Mouse (Mus musculus): ENCODE measurements around the gene Defb23. TPM values are rescaled to one million over a fixed set of nuclear protein-coding genes. Genes with fewer than 3 reads are reported as not detected.

Gene Defb23
- polyA plus RNA-seq, 1 experiment from 2014 or later, result not detected

GRCm38 (mm10) chr2:152427493-152427892, 36.9 kb downstream of the Defb23 start:
- H3K9ac ChIP-seq (replicated peaks; ENCODE audit: low read length), result 0 out of 2 replicates have a peak overlapping the region, but pooled peaks have one; percentile 16
- H3K9me3 ChIP-seq (ENCODE audit: control insufficient read depth, low read length), result no peaks in the 10 kb centered on the region
- no peak overlapping the region for H3K27ac ChIP-seq (replicated peaks; ENCODE audit: low read depth, low read length)
- no peaks in the 10 kb centered on the region for H3K36me3 ChIP-seq (ENCODE audit: control insufficient read depth, insufficient read depth, low read length)
- peak overlapping the region; percentile 35 for H3K4me2 ChIP-seq (ENCODE audit: low read length)
- peak overlapping the region; percentile 8; the same call in 1 of the 2 replicates for H3K4me3 ChIP-seq (replicated peaks; ENCODE audit: low read depth, low read length)
- peak; percentile 70 for DNase-seq
- WGBS, result 2% methylated on average over 12 of the region's 12 CpGs
- no peak for ATAC-seq (ENCODE audit: low FRiP score, low TSS enrichment)
- H3K27me3 ChIP-seq (ENCODE audit: control insufficient read depth, insufficient read depth, low read length), result no peaks in the 10 kb centered on the region
- H3K4me1 ChIP-seq (ENCODE audit: control insufficient read depth, insufficient read depth, low read length), result 0 out of 2 replicates have a peak, but pooled peaks cover 7% of the 10 kb centered on the region

DNA sequence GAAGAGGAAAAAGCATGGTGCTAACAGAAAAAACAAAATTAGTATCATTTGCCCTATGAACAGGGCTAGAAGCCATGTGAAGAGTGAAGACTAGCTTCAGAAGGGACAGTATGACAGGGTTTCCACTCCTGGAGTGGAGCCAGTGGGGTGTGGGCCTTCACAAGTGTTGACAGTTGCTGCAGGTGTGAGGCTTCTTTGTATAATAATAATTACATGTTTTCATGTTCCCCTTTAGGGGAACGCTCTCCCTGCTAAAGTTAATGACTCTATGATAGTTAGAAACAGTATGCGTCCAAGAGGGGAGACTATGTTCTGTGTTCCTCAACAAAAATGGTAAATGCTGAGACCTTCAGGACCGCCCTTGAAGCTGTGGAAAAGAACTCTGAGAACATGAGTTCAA, 48.6 kb downstream of the Defb23 start:
- Histone ChIP-seq H3K36me3 (ENCODE audit: control insufficient read depth, insufficient read depth, low read length) (no peaks in the 10 kb centered on the region), H3K9ac (replicated peaks; ENCODE audit: low read length) (no peak overlapping the region), H3K4me2 (ENCODE audit: low read length) (peak overlapping the region; percentile 79), H3K4me3 (replicated peaks; ENCODE audit: low read depth, low read length) (peak overlapping the region; percentile 88; the same call in 1 of the 2 replicates), H3K27ac (replicated peaks; ENCODE audit: low read depth, low read length) (peak overlapping the region; percentile 96; the same call in 1 of the 2 replicates), H3K9me3 (ENCODE audit: control insufficient read depth, low read length) (0 out of 2 replicates have a peak, but pooled peaks cover 5% of the 10 kb centered on the region), H3K4me1 (ENCODE audit: control insufficient read depth, insufficient read depth, low read length) (peaks cover 27% of the 10 kb centered on the region), H3K27me3 (ENCODE audit: control insufficient read depth, insufficient read depth, low read length) (no peaks in the 10 kb centered on the region)
- DNase-seq (no peak), ATAC-seq (ENCODE audit: low FRiP score, low TSS enrichment) (no peak)
- WGBS, result 98% methylated on average over 3 of the region's 3 CpGs

DNA sequence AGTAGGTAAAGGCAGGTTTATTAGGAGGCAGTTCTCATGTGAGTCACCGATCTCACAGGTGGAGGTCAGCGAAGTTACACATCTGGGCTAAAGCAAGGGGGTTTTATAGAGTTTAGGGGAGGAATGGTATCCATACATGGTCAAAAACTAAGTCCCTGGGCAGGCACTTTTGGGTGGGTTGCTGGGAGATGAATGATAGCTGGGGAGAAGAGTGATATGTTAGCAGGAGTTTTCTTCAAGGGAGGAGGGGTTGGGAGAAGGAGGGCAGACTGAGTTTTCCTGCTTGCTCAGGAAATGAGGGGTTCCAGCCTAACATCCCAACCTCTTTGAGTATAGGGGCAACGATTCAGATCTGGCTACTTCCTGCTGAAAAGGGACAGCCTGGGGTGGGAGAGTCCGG, 49.1 kb downstream of the Defb23 start, which contains the start of gene 6820408C15Rik:
Gene 6820408C15Rik, plus strand, starts transcription at position 301 of the 400 bp plus-strand sequence.
- Histone ChIP-seq H3K9me3 (ENCODE audit: control insufficient read depth, low read length) (0 out of 2 replicates have a peak, but pooled peaks cover 5% of the 10 kb centered on the region), H3K9ac (replicated peaks; ENCODE audit: low read length) (peak within 1 kb of the TSS; percentile 98), H3K27ac (replicated peaks; ENCODE audit: low read depth, low read length) (peak within 1 kb of the TSS; percentile 96), H3K36me3 (ENCODE audit: control insufficient read depth, insufficient read depth, low read length) (no peaks in the 10 kb centered on the region), H3K4me2 (ENCODE audit: low read length) (peak within 1 kb of the TSS; percentile 79), H3K27me3 (ENCODE audit: control insufficient read depth, insufficient read depth, low read length) (no peaks in the 10 kb centered on the region), H3K4me3 (replicated peaks; ENCODE audit: low read depth, low read length) (peak within 1 kb of the TSS; percentile 88), H3K4me1 (ENCODE audit: control insufficient read depth, insufficient read depth, low read length) (peaks cover 32% of the 10 kb centered on the region)
- 29% methylated on average over 4 of the region's 4 CpGs for WGBS
- ATAC-seq (ENCODE audit: low FRiP score, low TSS enrichment) (no peak), DNase-seq (no peak)

DNA sequence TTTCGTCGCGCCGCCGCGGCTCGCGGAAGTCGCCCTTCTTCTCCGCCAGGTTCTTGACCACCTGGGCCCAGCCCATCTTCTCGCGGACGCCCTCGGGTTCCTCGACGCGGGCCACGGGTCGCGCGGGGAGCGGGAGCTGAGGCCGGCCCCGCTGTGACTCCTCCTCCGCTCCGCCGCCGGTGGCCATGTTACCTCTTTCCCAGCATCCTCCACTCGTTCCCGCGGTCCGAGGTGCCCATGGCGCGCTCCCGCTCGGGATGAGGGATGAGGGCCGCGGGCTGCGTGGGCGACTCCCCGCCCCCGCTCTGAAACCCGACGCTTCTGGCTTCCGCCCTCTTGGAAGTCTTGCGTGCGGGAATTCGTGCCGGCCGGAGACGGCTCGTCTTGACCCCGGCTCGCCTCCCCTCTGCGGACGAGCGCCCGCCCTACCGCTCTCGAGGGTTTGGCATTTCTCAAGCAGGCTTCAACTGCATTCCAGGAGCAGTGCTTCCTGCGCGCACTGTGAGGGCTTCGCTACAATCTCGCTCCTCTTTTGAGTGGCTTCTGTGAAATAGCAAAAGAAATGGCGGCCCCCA, 49.7 kb downstream of the Defb23 start, which contains the start of gene Zcchc3:
Gene Zcchc3, minus strand, starts transcription at position 437 of the 575 bp plus-strand sequence.
- DNase-seq (peak; percentile 93), ATAC-seq (ENCODE audit: low FRiP score, low TSS enrichment) (peak; percentile 83)
- Histone ChIP-seq H3K27ac (replicated peaks; ENCODE audit: low read depth, low read length) (peak within 1 kb of the TSS; percentile 96), H3K36me3 (ENCODE audit: control insufficient read depth, insufficient read depth, low read length) (no peaks in the 10 kb centered on the region), H3K27me3 (ENCODE audit: control insufficient read depth, insufficient read depth, low read length) (no peaks in the 10 kb centered on the region), H3K9me3 (ENCODE audit: control insufficient read depth, low read length) (0 out of 2 replicates have a peak, but pooled peaks cover 5% of the 10 kb centered on the region), H3K4me1 (ENCODE audit: control insufficient read depth, insufficient read depth, low read length) (peaks cover 37% of the 10 kb centered on the region), H3K4me3 (replicated peaks; ENCODE audit: low read depth, low read length) (peak within 1 kb of the TSS; percentile 88), H3K4me2 (ENCODE audit: low read length) (peak within 1 kb of the TSS; percentile 79), H3K9ac (replicated peaks; ENCODE audit: low read length) (peak within 1 kb of the TSS; percentile 98)
- 1% methylated on average over 65 of the region's 65 CpGs for WGBS

- DNase-seq (peak; percentile 68), ATAC-seq (ENCODE audit: low FRiP score, low TSS enrichment) (peak; percentile 1; the same call in 1 of the 2 replicates)
- peaks cover 37% of the 10 kb centered on the region for H3K4me1 ChIP-seq (ENCODE audit: control insufficient read depth, insufficient read depth, low read length)
- peak overlapping the region; percentile 88 for H3K4me3 ChIP-seq (replicated peaks; ENCODE audit: low read depth, low read length)
- 0 out of 2 replicates have a peak, but pooled peaks cover 5% of the 10 kb centered on the region for H3K9me3 ChIP-seq (ENCODE audit: control insufficient read depth, low read length)
- peak overlapping the region; percentile 96 for H3K27ac ChIP-seq (replicated peaks; ENCODE audit: low read depth, low read length)
- no peaks in the 10 kb centered on the region for H3K36me3 ChIP-seq (ENCODE audit: control insufficient read depth, insufficient read depth, low read length)
- under 1% methylated on average over 86 of the region's 86 CpGs for WGBS
- peak overlapping the region; percentile 98 for H3K9ac ChIP-seq (replicated peaks; ENCODE audit: low read length)
- H3K27me3 ChIP-seq (ENCODE audit: control insufficient read depth, insufficient read depth, low read length), result no peaks in the 10 kb centered on the region
- peak overlapping the region; percentile 79 for H3K4me2 ChIP-seq (ENCODE audit: low read length)
Observed at GRCm38 (mm10) chr2:152413765-152414584, 50.4 kb downstream of the Defb23 start.

DNA sequence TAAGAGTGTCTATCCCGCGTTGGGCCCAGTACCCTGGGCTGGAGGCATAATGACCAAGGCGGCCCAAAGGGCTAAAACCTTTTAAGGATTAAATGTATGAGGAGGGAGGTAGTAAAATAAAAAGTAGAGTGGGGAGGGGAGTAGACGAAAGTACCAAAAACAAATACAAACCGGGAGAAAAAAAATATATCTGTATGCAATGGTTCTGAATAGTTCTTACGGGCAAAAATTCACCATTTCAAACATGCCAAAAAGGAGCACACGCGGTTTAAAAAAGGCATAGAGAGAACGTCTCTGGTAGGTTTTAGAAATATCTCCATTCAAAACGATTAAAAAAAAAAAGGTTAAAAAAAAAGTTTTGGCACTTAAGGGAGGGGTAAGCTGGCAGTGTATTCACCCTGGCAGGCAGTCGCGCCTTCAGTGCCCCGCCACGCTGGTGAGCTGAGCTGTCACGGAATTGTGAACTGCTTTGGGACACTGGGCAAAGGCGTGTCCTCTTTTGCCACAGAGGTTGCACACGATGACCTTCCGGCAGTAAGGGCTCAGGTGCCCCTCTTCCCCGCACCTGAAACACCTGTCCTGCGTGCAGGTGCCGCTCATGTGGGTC, 51.2 kb downstream of the Defb23 start:
- WGBS, result under 1% methylated on average over 21 of the region's 21 CpGs
- Histone ChIP-seq H3K4me1 (ENCODE audit: control insufficient read depth, insufficient read depth, low read length) (peaks cover 37% of the 10 kb centered on the region), H3K27ac (replicated peaks; ENCODE audit: low read depth, low read length) (peak overlapping the region; percentile 96), H3K9ac (replicated peaks; ENCODE audit: low read length) (peak overlapping the region; percentile 98), H3K9me3 (ENCODE audit: control insufficient read depth, low read length) (0 out of 2 replicates have a peak, but pooled peaks cover 5% of the 10 kb centered on the region), H3K4me3 (replicated peaks; ENCODE audit: low read depth, low read length) (peak overlapping the region; percentile 88), H3K4me2 (ENCODE audit: low read length) (peak overlapping the region; percentile 79), H3K27me3 (ENCODE audit: control insufficient read depth, insufficient read depth, low read length) (no peaks in the 10 kb centered on the region), H3K36me3 (ENCODE audit: control insufficient read depth, insufficient read depth, low read length) (no peaks in the 10 kb centered on the region)
- ATAC-seq (ENCODE audit: low FRiP score, low TSS enrichment) (no peak), DNase-seq (no peak)

GRCm38 (mm10) chr2:152412526-152413157, 51.8 kb downstream of the Defb23 start:
- H3K27ac ChIP-seq (replicated peaks; ENCODE audit: low read depth, low read length), result peak overlapping the region; percentile 63
- no peaks in the 10 kb centered on the region for H3K27me3 ChIP-seq (ENCODE audit: control insufficient read depth, insufficient read depth, low read length)
- no peaks in the 10 kb centered on the region for H3K36me3 ChIP-seq (ENCODE audit: control insufficient read depth, insufficient read depth, low read length)
- peaks cover 37% of the 10 kb centered on the region for H3K4me1 ChIP-seq (ENCODE audit: control insufficient read depth, insufficient read depth, low read length)
- peak overlapping the region; percentile 98 for H3K9ac ChIP-seq (replicated peaks; ENCODE audit: low read length)
- under 1% methylated on average over 15 of the region's 15 CpGs for WGBS
- DNase-seq, result peak; percentile 64
- H3K4me3 ChIP-seq (replicated peaks; ENCODE audit: low read depth, low read length), result peak overlapping the region; percentile 88
- H3K4me2 ChIP-seq (ENCODE audit: low read length), result peak overlapping the region; percentile 79
- ATAC-seq (ENCODE audit: low FRiP score, low TSS enrichment), result no peak
- 0 out of 2 replicates have a peak, but pooled peaks cover 5% of the 10 kb centered on the region for H3K9me3 ChIP-seq (ENCODE audit: control insufficient read depth, low read length)

DNA sequence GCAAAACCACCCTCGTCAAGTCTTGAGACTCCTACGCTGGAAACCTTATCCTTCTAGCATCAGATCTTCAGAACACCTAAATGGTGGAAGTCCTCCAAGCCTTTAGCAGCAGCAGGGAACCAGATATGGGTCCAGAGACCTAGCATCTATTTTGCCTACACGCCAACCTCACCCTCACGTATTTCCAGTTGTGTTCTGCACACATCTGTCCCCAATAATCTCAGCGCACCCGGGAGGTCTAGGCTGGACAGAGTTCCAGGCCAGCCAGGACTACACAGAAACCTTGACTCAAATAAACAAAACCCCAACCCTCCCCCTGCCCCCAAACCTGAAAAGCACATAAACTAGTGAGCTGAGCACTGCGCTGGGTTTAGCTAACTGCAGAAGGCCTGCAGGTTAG, 52.9 kb downstream of the Defb23 start:
- no peaks in the 10 kb centered on the region for H3K27me3 ChIP-seq (ENCODE audit: control insufficient read depth, insufficient read depth, low read length)
- peak overlapping the region; percentile 79 for H3K4me2 ChIP-seq (ENCODE audit: low read length)
- H3K27ac ChIP-seq (replicated peaks; ENCODE audit: low read depth, low read length), result peak overlapping the region; percentile 93
- H3K9me3 ChIP-seq (ENCODE audit: control insufficient read depth, low read length), result 0 out of 2 replicates have a peak, but pooled peaks cover 5% of the 10 kb centered on the region
- ATAC-seq (ENCODE audit: low FRiP score, low TSS enrichment) (no peak), DNase-seq (no peak)
- WGBS, result 6% methylated on average over 7 of the region's 7 CpGs
- H3K9ac ChIP-seq (replicated peaks; ENCODE audit: low read length), result peak overlapping the region; percentile 46; the same call in 1 of the 2 replicates
- no peaks in the 10 kb centered on the region for H3K36me3 ChIP-seq (ENCODE audit: control insufficient read depth, insufficient read depth, low read length)
- H3K4me1 ChIP-seq (ENCODE audit: control insufficient read depth, insufficient read depth, low read length), result peaks cover 38% of the 10 kb centered on the region
- H3K4me3 ChIP-seq (replicated peaks; ENCODE audit: low read depth, low read length), result peak overlapping the region; percentile 88

All from midbrain, embryonic 14.5 days (tissue).